Mouse (Mus musculus): ENCODE data around the gene Tmem123.

Gene Tmem123

GRCm38 (mm10) chr9:7829531-7830528, 66.0 kb downstream of the Tmem123 start:
- DNase-seq = no peak

- DNase-seq = no peak
Observed at GRCm38 (mm10) chr9:7833421-7833820, 69.6 kb downstream of the Tmem123 start.

- DNase-seq = no peak
Observed at GRCm38 (mm10) chr9:7835302-7835701, 71.5 kb downstream of the Tmem123 start.

GRCm38 (mm10) chr9:7836331-7836730, 72.5 kb downstream of the Tmem123 start:
- DNase-seq = peak; percentile 69

- peak; percentile 94 to 95 for DNase-seq
Observed at GRCm38 (mm10) chr9:7836905-7837805, 73.3 kb downstream of the Tmem123 start, which contains the start of gene Birc2. Gene Birc2 (minus strand): TSS chr9:7837064.

GRCm38 (mm10) chr9:7837806-7838440, 74.1 kb downstream of the Tmem123 start:
- no peak for DNase-seq

- no peak for DNase-seq
Observed at GRCm38 (mm10) chr9:7841221-7841620, 77.4 kb downstream of the Tmem123 start.

Measured in B cell, adult 2 months (primary cell).